Mouse (Mus musculus) adrenal gland, postnatal 14 days (tissue): ENCODE data around the gene Ube2u. TPM values are rescaled to one million over a fixed set of nuclear protein-coding genes. Genes with fewer than 3 reads are reported as not detected.

ENCODE experiments used
- DNase-seq: peaks from one replicate; pipeline ENCODE4 v3.0.0; 2021; ENCODE audit warnings: mixed read lengths
- total RNA-seq: library from RNA; stranded (reverse); gene quantifications from 2 replicates; pipeline ENCODE4 v1.2.3, GENCODE M21; 2021

Gene Ube2u
- total RNA-seq, 1 experiment from 2014 or later, result not detected

GRCm38 (mm10) chr4:100553296-100553695 is 74.6 kb downstream of the Ube2u start:
- no peak for DNase-seq

- peak; percentile 87 for DNase-seq
Measured at GRCm38 (mm10) chr4:100588236-100589206, 109.9 kb downstream of the Ube2u start.

DNA sequence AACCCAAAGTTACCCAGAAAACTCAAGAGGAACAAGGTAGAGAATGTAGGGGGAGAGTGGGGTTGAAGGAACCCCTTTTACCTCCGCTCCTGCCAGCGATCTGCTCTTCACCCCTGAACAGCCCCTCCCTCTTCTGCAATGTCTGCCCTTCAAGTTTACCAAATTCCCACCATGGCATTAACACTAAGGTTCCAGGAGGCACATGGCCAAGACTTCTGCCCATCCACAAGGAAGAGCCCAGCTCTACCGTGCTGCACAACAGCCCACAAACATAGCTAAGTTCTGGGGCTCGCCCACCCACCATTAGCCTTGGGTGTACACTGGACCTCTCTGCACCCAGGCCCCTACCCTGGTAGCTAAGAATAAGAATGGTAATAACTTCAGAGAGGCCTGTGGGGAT is 117.1 kb downstream of the Ube2u start:
- DNase-seq, result no peak

DNA sequence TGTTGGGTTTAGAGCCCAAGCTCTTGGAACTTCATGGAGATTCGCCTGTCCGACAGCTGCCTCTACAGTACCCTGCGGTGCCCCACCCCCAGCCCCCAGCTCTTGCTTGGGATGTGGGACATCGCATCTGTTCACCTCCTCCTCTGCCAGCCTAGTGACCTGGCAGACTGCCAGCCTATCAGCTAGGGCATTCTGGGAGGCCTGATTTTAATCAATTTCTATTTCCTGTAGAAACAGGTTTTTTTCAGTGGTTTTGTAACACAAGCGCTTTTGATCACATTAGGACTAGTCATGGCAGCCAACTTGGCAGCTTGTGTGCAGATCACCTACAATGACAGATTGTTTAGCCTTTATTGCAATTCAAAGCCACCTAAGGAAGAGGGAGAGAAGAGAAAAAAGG is 118.0 kb downstream of the Ube2u start:
- DNase-seq, result no peak

DNA sequence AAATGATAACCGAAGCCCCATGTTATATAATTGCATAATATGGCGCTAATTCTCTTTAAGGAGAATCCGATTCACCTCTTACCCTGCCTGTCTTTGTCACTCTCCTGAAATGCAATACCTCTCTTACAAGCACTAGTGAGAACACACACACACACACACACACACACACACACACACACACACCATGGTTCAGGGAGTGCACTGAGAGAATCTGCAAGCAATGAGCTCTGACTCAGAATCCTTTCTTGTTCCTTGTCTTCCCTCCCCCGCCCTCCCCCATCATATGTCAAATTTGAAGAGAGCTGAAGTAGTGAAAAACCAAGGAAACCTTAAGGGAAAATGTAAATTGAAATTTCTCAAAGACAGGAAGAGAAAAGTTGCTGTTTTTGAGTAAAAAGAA is 118.4 kb downstream of the Ube2u start:
- no peak for DNase-seq
